Mouse (Mus musculus): ENCODE measurements around the gene Klhl3.

Gene Klhl3

DNA sequence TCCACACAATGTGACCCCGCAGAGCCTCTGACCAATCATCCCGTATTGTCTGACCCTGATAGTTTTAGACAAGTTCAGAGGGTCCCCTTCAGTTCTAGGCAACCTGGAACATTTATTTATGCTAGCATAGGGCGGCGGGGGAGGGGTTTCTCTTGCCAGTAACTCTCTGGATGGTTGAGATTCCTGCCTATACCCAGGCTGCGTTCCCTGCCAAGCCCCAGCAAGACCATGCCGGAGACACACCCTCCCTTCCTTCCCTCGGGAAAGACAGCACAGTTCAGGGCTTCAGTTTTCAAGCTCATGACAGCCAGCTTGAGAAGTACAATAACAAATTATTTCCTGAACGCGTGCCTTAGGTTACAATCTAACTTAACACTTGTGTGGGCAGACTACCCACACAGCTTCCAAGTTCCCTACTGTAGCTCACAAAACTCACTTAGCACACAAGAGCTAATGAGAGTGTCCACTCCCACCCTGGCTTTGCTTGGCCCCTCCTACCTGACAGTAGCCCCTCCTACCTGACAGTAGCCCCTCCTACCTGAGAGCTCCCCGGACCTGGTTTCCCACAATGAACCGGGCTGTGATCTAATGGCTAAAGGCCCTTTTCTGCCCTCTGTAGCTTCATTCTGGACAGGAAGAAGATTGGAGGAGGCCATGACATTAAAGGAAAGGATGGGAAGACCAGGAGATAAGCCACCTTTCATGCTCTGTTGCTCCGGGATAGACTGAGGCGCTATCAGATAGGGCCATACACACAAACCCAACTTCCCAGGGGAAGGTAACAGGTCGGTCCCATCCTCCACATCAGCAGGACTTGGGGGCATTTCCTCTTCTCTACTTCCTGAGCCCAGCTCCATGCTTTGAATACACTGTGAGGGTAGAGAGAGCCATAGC is 46.6 kb downstream of the Klhl3 start:
- DNase-seq (ENCODE audit: low read depth), result no peak

DNA sequence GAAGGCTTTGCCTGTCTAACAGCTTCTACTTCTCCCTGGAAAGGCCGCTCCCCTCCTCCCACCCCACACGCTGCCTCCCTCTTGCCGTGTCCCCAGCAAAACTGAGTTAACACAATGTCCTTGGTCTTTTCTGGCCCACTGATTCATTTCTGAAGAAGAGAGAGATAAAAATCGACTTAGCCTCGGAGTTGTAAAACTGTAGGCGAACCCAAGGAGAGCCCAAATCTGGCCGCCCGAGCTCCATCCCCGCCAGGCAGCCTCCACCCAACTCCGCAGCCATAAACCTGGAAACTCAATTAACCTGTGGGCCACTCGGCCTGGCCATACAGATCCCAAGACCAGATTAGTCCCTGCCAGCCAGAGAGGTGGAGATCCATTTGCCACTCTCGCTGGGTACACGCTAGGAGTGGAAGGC is 47.3 kb downstream of the Klhl3 start:
- no peak for DNase-seq (ENCODE audit: low read depth)

DNA sequence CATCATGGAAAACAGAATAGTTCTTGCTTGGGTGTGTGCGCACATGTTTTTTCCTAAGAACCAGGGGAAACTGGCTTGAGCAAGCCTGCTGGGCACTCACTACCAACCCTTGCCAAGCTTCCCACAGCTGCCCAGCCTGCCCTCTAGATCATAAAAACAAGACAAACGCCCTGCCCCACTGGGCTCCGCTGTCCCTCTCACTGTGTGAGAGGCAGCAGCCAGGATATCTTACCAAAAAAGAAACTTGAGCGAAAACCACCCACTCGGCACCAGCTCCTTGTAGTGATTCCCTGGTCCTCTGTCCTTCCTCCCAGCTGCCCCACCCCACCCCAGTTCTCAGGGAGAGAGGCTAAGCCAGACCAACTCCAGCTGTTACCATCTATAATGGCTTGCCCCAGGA is 48.1 kb downstream of the Klhl3 start:
- no peak for DNase-seq (ENCODE audit: low read depth)

DNA sequence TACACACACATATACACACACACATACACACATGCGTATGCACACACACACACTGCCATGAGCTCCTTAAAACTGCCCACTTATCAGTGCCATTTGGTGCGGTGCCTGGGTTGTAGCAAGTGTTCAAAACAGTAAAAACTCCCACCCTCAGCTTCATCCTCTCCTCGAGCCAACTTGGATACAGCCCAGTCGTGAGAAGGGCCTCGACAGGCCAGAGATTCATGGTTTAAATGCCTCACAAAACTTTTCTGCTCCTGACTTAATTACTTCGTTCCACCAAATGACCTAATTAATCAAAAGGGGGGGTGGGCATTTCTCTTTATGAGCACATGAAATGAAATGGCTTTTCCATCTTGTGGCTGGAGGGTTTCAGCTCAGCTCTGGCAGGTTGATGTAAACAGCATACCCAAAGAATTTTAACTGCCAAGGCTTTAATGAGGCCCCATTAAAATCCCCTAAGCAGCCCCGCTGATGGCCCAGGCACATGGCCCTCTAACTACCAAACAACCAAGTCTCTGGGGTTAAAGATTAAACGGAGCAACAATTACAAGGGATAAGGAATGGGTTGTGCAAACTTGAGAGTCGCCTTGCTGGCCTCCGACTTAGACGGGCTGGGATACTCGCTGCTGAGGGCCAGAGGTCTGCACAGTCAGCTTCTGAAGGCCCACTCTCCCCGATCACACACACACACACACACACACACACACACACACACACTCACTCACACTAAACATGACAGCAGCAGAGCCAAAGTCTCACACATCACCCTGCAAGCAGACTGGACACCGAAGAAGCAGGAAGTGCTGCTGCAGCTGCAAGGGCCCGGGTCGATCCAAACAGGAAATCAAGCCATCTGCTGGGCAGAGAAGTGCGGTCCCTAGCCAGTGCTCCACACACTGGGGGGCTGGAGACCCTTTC is 55.2 kb downstream of the Klhl3 start:
- no peak for DNase-seq (ENCODE audit: low read depth)

DNA sequence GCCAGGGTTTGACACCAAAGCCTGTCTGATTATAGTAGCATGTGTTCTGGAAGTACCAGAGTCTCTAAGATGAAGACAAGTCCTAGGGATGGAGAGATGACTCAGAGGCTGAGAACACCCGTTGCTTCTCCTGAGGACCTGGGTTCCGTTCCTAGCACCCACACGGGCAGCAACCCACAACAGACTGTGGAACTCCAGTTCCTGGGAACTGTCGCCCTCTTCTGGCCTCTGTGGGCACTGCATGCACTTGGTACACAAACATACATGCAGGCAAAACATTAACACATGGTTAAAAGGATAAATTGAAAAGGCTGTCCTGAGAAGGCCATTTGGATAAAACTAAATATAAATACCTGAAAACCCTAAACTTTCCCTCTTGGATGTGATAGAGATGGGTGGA is 56.8 kb downstream of the Klhl3 start:
- peak; percentile 5 for DNase-seq (ENCODE audit: low read depth)

DNA sequence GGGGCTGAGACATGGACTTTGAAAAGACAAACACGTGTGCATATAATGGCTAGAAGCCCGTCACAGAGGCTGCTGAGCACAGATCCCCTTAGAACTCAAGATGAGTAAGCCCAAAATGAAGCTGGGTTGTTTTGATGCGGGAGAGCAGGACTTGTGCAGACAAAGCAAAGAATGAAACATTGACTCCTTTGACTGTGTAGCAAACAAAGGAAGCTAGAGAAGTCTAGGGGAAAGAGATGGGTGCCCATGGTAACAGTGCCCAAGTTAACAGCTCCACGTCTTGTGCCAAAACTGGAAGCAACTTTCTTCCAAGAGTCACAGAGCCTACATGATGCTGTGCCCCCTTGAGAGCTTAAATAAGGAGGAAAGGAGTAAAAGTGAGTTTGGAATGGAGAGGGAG is 59.8 kb downstream of the Klhl3 start:
- no peak for DNase-seq (ENCODE audit: low read depth)

DNA sequence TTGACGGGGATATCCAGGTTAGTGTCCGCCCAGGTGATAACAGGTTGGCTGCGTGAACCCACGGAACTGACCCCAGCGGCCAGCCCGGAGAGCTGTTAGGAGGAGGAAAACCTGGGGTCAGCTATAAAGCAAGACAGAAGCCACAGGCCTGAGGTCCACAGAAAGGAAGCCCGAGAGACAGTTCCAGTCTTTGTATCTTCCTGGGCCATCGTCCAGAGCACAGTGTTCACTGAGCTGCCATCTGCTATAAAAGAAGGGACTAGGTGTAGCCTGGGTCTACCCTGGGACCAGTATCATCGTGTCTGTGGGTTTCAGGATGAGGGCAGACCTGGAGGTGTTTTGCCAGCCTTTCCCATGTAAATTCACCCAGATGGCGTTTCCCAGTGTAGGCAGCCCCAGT is 61.7 kb downstream of the Klhl3 start:
- no peak for DNase-seq (ENCODE audit: low read depth)

DNA sequence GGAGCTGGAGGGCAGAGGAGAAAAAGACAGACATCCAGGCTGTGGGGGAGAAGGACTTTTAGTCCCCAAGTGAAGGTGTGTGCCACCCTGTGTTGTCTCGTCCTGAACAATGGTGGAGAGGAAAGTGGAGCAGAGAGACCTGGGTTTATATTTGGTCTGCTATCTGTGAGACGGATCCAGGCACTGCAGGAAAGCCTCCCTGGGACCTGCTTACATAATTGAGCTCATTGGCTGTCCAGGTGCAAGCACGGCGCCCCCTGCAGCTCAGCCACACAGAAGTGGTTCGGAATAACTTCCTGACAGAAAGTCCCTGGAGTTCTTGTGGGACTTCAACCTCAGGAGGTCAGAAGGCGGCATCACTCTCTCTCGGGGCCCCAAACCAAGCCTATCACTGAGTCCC is 62.1 kb downstream of the Klhl3 start:
- no peak for DNase-seq (ENCODE audit: low read depth)

DNA sequence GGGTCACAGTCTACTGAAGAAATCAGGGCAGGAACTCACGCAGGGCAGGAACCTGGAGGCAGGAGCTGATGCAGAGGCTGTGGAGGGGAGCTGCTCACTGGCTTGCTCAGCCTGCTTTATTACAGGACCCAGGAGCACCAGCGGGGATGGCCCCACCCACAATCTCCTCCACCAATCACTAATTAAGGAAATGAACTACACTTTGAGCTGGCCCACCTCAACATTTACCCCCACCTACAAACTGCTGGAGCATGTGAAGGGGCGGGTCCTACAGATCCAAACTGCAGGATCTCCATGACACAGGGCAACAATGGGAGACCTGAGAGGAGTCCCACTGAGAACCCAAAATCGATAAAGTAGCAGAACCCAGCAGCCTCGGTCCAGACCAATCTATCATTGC is 64.3 kb downstream of the Klhl3 start:
- DNase-seq (ENCODE audit: low read depth), result no peak

DNA sequence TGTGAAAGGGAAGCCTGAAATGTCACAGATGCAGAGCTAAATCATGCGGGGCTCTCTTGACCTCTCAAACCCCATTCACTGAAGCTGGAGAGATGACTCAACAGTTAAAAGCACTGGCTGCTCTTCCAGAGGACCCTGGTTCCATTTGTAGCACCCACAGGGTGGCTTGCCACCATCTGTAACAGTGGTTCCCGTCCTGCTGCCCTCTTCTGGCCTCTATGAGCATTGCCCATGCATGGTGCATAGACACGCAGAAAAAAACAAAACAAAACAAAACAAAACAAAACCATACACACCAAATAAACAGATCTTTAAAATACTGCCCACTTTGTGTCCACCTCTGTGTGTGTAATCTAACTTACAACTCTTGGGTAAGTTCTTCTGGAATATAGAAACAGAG is 65.3 kb downstream of the Klhl3 start:
- DNase-seq (ENCODE audit: low read depth), result no peak

DNA sequence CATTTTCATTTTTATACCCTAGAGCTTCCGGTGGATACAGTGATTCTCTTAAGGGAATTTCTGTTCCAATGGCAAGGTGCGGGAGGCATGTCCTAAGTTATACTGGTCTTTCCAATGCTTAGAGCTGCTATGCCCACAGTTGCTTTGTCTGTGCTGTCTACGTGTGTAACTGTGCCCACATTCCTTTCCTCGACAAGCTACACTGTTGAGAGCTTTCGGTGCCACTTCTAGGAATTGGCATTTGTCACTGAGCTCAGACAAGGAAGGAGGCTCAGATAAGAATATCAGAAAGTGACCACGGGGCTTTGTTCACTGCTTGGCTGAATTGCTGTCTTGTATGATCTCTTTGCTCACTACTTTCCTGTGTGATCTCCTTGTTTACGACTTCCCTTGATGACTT is 67.2 kb downstream of the Klhl3 start:
- DNase-seq (ENCODE audit: low read depth), result no peak

DNA sequence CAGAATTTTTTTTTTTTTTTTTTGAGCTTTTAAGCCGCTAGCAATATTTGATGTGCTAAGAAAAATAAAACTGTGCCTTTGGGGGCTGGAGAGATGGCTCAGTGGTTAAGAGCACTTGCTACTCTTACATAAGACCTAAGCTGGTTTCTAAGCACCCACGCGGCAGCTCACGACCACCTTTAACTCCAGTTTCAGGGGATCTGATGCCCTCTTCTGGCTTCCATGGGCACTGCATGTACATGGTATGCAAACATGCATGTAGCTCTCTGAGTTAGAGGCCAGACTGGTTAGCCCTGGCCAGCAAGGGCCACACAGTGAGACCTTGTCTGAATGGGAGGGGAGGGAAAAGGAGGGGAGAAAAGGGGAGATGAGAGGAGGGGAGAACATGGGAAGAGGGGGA is 68.1 kb downstream of the Klhl3 start:
- peak; percentile 14 for DNase-seq (ENCODE audit: low read depth)

DNA sequence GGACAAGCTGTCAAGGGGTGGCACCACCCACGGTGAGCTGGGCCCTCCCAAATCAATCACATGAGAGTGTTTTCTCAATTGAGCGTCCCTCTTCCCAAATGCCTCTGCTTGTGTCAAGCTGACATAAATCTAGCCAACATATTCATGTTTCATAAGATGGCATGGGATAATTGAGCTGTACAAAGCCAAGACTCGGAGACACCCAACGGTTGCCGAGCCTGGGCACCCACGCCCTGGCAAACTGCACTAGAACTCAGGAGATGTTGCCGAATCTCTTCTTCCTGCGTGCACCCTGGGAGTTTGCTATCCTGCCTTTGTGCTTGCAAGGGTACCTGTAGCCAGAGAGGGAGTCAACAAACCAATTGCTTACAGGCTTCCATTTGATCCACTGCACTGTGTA is 70.1 kb downstream of the Klhl3 start:
- no peak for DNase-seq (ENCODE audit: low read depth)

DNA sequence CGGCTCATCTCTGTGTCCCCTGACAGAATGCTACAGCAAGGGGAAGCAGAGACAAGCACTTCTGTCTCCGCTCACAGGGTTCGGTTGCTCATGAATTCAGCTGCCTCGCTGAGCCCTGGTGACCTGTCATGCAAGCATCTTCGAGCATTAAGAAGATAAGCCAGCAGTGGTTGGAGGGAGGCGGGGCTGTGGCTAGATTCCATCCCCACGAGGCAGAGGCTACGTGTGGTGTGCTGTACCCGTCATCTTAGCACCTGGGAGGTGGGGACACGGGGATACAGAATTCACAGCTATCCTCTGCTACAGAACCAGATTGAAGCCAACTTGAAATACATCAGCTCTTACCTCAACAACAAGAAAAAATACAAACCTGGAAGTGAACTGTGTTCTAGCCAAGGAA is 73.3 kb downstream of the Klhl3 start:
- no peak for DNase-seq (ENCODE audit: low read depth)

DNA sequence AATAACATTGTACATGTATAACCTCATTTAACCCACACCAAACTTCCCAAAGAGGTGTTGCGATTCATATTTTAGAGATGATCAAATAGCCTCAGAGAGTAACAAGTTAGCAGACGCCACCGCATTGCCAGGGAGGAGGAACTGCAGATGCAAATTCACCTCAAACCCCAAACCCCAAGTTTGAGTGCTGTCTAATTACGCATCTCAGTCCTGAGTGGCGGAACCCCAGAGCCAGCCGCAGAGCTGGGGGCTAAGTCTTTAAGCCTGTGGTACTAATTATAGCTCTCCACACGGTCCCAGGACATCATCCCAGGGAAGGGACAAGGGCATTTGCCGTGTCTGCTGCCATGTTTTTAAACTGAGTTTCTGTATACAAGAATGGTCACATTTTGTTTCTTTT is 75.9 kb downstream of the Klhl3 start:
- DNase-seq (ENCODE audit: low read depth), result no peak

DNA sequence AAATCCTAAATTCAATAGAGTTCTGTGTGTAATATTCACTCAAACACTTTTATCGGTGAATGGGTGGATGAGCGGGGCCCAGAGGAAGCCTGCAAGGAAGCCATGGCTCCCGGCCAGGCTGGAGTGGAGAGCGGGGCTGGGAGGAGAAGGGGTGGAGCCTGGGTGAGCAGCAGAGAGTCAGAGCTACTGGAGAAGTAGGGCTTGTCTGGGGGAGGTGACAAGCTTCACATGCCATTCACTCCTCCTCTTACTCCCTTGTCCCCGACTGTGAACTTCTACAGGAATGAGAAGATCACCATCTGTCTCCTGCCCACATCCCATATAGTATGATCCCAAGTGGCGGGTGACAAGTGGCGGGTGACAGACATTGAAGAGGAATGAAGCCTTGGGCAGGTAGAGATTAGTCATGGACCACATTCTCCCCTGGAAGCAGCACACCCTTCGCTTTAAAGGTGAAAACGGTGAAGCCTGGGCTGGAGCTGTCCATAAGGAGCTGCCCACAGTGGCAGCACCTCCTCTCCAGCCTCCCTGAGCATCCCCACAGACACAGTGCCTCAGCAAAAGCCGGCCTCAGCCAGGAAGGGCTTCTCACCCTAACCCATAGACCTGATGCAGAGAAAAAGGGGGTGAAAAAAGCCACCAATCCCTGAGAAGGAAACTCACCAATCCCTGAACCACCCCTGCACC is 77.8 kb downstream of the Klhl3 start:
- no peak for DNase-seq (ENCODE audit: low read depth)

DNA sequence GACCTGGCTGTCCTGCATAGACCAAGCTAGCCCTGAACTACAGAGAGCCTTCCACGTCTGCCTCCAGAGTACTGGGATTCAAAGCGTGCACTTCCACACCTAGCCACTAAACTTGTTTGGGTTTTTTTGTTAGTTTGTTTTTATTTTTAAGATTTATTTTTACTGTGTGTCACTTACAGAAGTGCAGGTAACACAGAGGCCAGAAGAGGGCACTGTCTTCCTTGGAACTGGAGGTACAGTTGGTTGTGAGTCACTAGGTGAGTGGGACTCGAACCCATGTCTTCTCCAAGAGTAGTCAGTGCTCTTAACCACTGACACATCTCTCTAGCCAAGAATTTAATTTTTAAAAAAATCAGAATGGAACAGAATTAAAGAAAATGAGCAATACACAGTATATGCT is 78.4 kb downstream of the Klhl3 start:
- no peak for DNase-seq (ENCODE audit: low read depth)

DNA sequence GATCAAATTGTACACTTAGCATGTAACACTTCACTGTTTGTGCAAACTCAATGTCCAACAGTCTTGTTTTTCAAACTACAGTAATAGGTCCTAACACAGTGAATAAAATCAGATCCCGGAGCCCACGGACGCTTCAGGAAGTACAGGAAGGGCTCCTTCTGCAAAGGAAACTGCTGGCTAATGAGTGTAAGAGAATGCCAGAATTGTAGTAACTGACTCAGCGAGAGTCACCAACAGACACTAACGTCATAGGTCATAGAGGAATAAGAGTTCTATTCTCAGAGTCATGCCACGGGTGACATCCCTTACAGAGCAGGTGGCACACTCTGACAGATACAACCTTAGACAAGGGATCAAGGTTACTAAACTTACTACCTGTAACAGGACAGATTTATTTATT is 78.9 kb downstream of the Klhl3 start:
- no peak for DNase-seq (ENCODE audit: low read depth)

DNA sequence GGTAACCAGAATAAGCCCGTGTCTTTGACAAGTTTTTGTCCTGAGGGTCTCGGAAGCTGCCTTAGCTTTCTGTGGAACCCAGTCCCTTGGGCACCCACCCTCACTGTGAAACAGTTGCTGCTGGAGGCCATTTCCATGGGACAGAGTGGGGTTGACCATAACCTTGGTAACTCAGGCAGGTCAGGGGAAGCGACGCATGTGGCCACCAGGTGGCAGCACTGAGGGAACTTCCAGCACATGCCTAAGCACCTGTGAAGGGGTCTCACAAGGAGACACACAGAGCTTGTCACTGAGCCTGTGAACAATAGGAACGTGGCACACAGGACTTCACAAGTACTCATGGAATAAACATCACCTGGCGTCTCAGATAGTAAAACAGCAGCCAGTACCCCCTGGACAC is 81.6 kb downstream of the Klhl3 start:
- DNase-seq (ENCODE audit: low read depth), result peak; percentile 32

DNA sequence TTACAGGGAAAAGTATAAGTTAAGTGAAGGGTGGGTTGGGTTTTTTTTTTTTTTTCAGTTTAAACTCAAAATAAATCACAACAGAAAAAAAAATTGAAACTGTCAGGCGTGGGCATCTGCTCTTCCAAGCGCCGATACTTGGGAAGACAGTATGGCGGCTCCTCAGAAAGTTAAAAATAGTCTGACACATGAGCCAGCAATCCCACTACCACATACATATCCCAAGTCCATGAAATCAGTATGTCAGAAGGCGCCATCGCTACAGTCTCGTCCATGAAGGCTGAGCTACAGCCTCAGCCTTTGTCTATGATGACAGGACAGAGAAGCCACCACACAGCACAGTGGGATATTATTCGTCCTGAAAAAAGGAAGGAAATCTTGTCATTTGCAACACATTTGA is 86.3 kb downstream of the Klhl3 start:
- no peak for DNase-seq (ENCODE audit: low read depth)

DNA sequence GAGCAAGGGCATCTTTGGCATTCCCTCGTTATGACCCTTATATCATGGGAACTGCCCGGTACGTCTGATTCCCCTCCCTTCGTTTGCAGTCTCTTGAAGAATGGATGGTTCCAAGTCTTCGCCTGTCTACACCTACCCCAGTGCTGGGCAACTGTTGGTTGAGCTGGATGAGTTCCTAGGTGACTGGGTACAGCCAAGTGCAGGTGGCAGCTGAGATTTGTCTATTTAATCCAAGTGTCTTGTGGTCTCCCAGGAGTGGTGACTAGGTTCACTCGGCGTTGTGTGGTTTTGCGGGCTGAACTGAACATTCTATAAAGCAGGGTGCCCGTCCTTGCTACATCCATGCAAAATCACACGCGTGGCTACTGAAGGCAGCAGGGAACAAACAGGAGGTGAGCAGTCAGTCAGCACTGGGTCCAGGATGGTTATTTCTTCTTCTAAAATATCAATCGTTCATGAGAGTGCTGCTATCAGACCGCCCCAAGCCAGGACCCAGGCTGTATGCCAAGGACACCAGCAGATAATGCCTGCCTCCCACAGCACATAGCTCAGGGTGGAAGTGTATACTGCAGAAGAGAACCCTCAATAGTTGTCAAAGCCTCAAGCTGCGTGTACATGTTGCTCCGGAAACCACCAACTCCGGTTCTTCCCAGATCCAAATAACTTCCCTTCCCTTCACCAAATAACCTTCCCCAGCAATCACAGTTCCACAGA is 87.5 kb downstream of the Klhl3 start:
- DNase-seq (ENCODE audit: low read depth), result no peak
